22 mouse cellular contexts compared by ENCODE assay signal in genomic region chr14:32249616-32250015, GRCm38 (mm10). TPM values are rescaled to one million over a fixed set of nuclear protein-coding genes. Genes with fewer than 3 reads are reported as not detected.
DNase-seq lines count a peak whose midpoint lies in the region; ATAC-seq lines count a peak whose summit lies in the region.
"Had no signal": no experiment of that assay in that cellular context is flagged by ENCODE, and none has a peak within 500 bp of the region (broad histone marks: within the 10 kb centered on the region; RNA-seq: fewer than 3 reads in every experiment).

No protein-coding gene starts in this region.

- H3K9ac ChIP-seq in intestine, embryonic 14.5 days (ENCODE audit: low read length): no peak overlapping the region
- no peak overlapping the region for H3K9ac ChIP-seq in intestine, embryonic 15.5 days
- no peak overlapping the region for H3K9ac ChIP-seq in neural tube, embryonic 11.5 days (ENCODE audit: low read length)
- H3K9ac ChIP-seq in midbrain, embryonic 15.5 days: no peak overlapping the region
- H3K9ac ChIP-seq: embryonic facial prominence, embryonic 12.5 days; forebrain, embryonic 15.5 days; hindbrain, embryonic 12.5 days had no signal

- no peaks in the 10 kb centered on the region for H3K4me1 ChIP-seq in intestine, embryonic 14.5 days (replicated peaks; ENCODE audit: control insufficient read depth, insufficient read depth, low read length)
- no peaks in the 10 kb centered on the region for H3K4me1 ChIP-seq in intestine, embryonic 15.5 days (replicated peaks)
- H3K4me1 ChIP-seq in neural tube, embryonic 11.5 days (ENCODE audit: control insufficient read depth, insufficient read depth, low read length): peaks cover 9% of the 10 kb centered on the region
- no peaks in the 10 kb centered on the region for H3K4me1 ChIP-seq in midbrain, embryonic 15.5 days
- H3K4me1 ChIP-seq: embryonic facial prominence, embryonic 12.5 days; forebrain, embryonic 15.5 days; heart, embryonic 10.5 days had no signal

- H3K27me3 ChIP-seq in intestine, embryonic 14.5 days (replicated peaks; ENCODE audit: control insufficient read depth, insufficient read depth, low read length): no peaks in the 10 kb centered on the region
- H3K27me3 ChIP-seq in intestine, embryonic 15.5 days (replicated peaks): no peaks in the 10 kb centered on the region
- H3K27me3 ChIP-seq in neural tube, embryonic 11.5 days (ENCODE audit: control insufficient read depth, insufficient read depth, low read length): no peaks in the 10 kb centered on the region
- H3K27me3 ChIP-seq in midbrain, embryonic 15.5 days (replicated peaks): no peaks in the 10 kb centered on the region
- H3K27me3 ChIP-seq: embryonic facial prominence, embryonic 12.5 days; forebrain, embryonic 15.5 days; hindbrain, embryonic 12.5 days had no signal

- H3K36me3 ChIP-seq in intestine, embryonic 14.5 days (ENCODE audit: control insufficient read depth, insufficient read depth, low read length): peaks cover 28% of the 10 kb centered on the region
- no peaks in the 10 kb centered on the region for H3K36me3 ChIP-seq in intestine, embryonic 15.5 days
- H3K36me3 ChIP-seq in neural tube, embryonic 11.5 days (ENCODE audit: control insufficient read depth, insufficient read depth, low read length): peaks cover 3% of the 10 kb centered on the region
- no peaks in the 10 kb centered on the region; the same call in 1 of the 2 replicates for H3K36me3 ChIP-seq in midbrain, embryonic 15.5 days (replicated peaks)
- H3K36me3 ChIP-seq: hindbrain, embryonic 12.5 days had no signal

- ATAC-seq in intestine, embryonic 14.5 days (replicated peaks; ENCODE audit: low FRiP score, low TSS enrichment, low read depth): no peak
- no peak for ATAC-seq in intestine, embryonic 15.5 days
- no peak for ATAC-seq in neural tube, embryonic 11.5 days (ENCODE audit: insufficient read depth, low FRiP score, low TSS enrichment)
- ATAC-seq in midbrain, embryonic 15.5 days (replicated peaks): no peak
- ATAC-seq: CD4-positive, CD25-positive, alpha-beta regulatory T cell, adult 4 months; forebrain, embryonic 15.5 days had no signal

- H3K4me3 ChIP-seq in intestine, embryonic 14.5 days (ENCODE audit: low read depth, low read length): no peak overlapping the region
- H3K4me3 ChIP-seq in intestine, embryonic 15.5 days (replicated peaks): no peak overlapping the region
- no peak overlapping the region for H3K4me3 ChIP-seq in neural tube, embryonic 11.5 days (ENCODE audit: low read depth, low read length)
- H3K4me3 ChIP-seq in midbrain, embryonic 15.5 days: no peak overlapping the region
- H3K4me3 ChIP-seq: embryonic facial prominence, embryonic 12.5 days; forebrain, embryonic 15.5 days; heart, embryonic 10.5 days; hindbrain, embryonic 12.5 days had no signal

- no peaks in the 10 kb centered on the region for H3K9me3 ChIP-seq in intestine, embryonic 14.5 days (ENCODE audit: control insufficient read depth, low read length)
- no peaks in the 10 kb centered on the region for H3K9me3 ChIP-seq in intestine, embryonic 15.5 days
- no peaks in the 10 kb centered on the region for H3K9me3 ChIP-seq in neural tube, embryonic 11.5 days (ENCODE audit: control insufficient read depth, low read length)
- no peaks in the 10 kb centered on the region for H3K9me3 ChIP-seq in midbrain, embryonic 15.5 days
- H3K9me3 ChIP-seq: embryonic facial prominence, embryonic 12.5 days; forebrain, embryonic 15.5 days; G1E; heart, embryonic 10.5 days; hindbrain, embryonic 12.5 days had no signal

- 0 out of 2 replicates have a peak overlapping the region, but pooled peaks have one; percentile 4 for H3K27ac ChIP-seq in intestine, embryonic 14.5 days (ENCODE audit: low read depth)
- H3K27ac ChIP-seq in intestine, embryonic 15.5 days: no peak overlapping the region
- H3K27ac ChIP-seq in neural tube, embryonic 11.5 days (ENCODE audit: low read depth, low read length): peak overlapping the region; percentile 34; the same call in 1 of the 2 replicates
- no peak overlapping the region for H3K27ac ChIP-seq in midbrain, embryonic 15.5 days
- H3K27ac ChIP-seq: embryonic facial prominence, embryonic 12.5 days; forebrain, embryonic 15.5 days; heart, embryonic 10.5 days had no signal

- no peak overlapping the region for H3K4me2 ChIP-seq in intestine, embryonic 14.5 days (ENCODE audit: low read length)
- no peak overlapping the region for H3K4me2 ChIP-seq in intestine, embryonic 15.5 days (replicated peaks)
- no peak overlapping the region for H3K4me2 ChIP-seq in neural tube, embryonic 11.5 days (ENCODE audit: low read depth)
- no peak overlapping the region for H3K4me2 ChIP-seq in midbrain, embryonic 15.5 days
- H3K4me2 ChIP-seq: embryonic facial prominence, embryonic 12.5 days; forebrain, embryonic 15.5 days; hindbrain, embryonic 12.5 days had no signal

- no peak for DNase-seq in intestine, embryonic 14.5 days (ENCODE audit: low spot score)
- no peak for DNase-seq in neural tube, embryonic 11.5 days (ENCODE audit: low spot score)
- DNase-seq in neural tube, embryonic 10.5 days (ENCODE audit: extremely low spot score, low spot score): no peak
- peak; percentile 58 to 65 for DNase-seq in kidney, postnatal 36 days
- DNase-seq in right cerebral cortex, postnatal 25 days: no peak
- DNase-seq: adrenal gland, postnatal 10 days; B cell, adult 2 months; cerebellum, adult 11 months; cerebellum, adult 9-10 months; cerebellum, postnatal 25 days; gastrocnemius, postnatal 36 days; heart, adult 11 months; heart, postnatal 10 days; heart, postnatal 4 days had no signal

- WGBS in intestine, embryonic 14.5 days: 53% methylated on average over 6 of the region's 6 CpGs
- WGBS in intestine, embryonic 15.5 days: 61% methylated on average over 6 of the region's 6 CpGs
- 81% methylated on average over 6 of the region's 6 CpGs for WGBS in neural tube, embryonic 11.5 days
- 85% methylated on average over 6 of the region's 6 CpGs for WGBS in midbrain, embryonic 15.5 days

RNA-seq across cellular contexts. Expression of gene Parg, which starts 47.9 kb away (rescaled TPM):
- polyA plus RNA-seq in intestine, embryonic 14.5 days (2014; fragmentation: Nextera tagmentation; extraction: Ambion mirVana): 43.8 and 45.5 TPM in 2 replicates
- 35.9 and 37.0 TPM in 2 replicates for polyA plus RNA-seq in intestine, embryonic 15.5 days (2015; fragmentation: Nextera tagmentation; extraction: Ambion mirVana)
- polyA plus RNA-seq in neural tube, embryonic 11.5 days (2014; fragmentation: Nextera tagmentation; extraction: Ambion mirVana): 65.4 and 69.5 TPM in 2 replicates
- polyA plus RNA-seq in midbrain, embryonic 15.5 days (2015; fragmentation: Nextera tagmentation; extraction: Ambion mirVana): 35.8 and 36.5 TPM in 2 replicates

RNA-seq across cellular contexts. Expression of gene Timm23, which starts 47.9 kb away (rescaled TPM):
- polyA plus RNA-seq in intestine, embryonic 14.5 days (2014; fragmentation: Nextera tagmentation; extraction: Ambion mirVana): 333 and 354 TPM in 2 replicates
- polyA plus RNA-seq in intestine, embryonic 15.5 days (2015; fragmentation: Nextera tagmentation; extraction: Ambion mirVana): 335 and 338 TPM in 2 replicates
- 303 and 304 TPM in 2 replicates for polyA plus RNA-seq in neural tube, embryonic 11.5 days (2014; fragmentation: Nextera tagmentation; extraction: Ambion mirVana)
- 204 and 211 TPM in 2 replicates for polyA plus RNA-seq in midbrain, embryonic 15.5 days (2015; fragmentation: Nextera tagmentation; extraction: Ambion mirVana)

Comparison
In these comparisons a context has a peak if more than half of its experiments do, and no peak if none do; other contexts are left out.
1. H3K27ac ChIP-seq: peak in intestine, embryonic 14.5 days (single experiment) and neural tube, embryonic 11.5 days (single experiment); none in intestine, embryonic 15.5 days (single experiment) and midbrain, embryonic 15.5 days (single experiment).
2. DNase-seq: peak in kidney, postnatal 36 days (2 of 2); none in intestine, embryonic 14.5 days (single experiment), neural tube, embryonic 11.5 days (single experiment), neural tube, embryonic 10.5 days (single experiment) and right cerebral cortex, postnatal 25 days (single experiment).